Mouse (Mus musculus) kidney, embryonic 15.5 days (tissue): ENCODE data around the gene Lingo3. TPM values are rescaled to one million over a fixed set of nuclear protein-coding genes. Genes with fewer than 3 reads are reported as not detected.
A peak's percentile ranks its signal among the peaks of the same experiment; 100 is the strongest.
"Not testable (repeated sequence)": the region's sequence is repeated elsewhere in the genome, so short reads cannot be mapped to it uniquely, and the experiment has no call there.

Experiments
- ATAC-seq: fragments of 200-750 bp; cut with Nextera tagmentation; replicated peaks from 2 replicates; pipeline ENCODE4 v1.8.0; 2017; ENCODE audit warnings: moderate TSS enrichment; ENCODE audit not compliant: low FRiP score
- H3K27ac ChIP-seq: fragments of 300-500 bp; sonication (generic); 2 replicates; pipeline ENCODE4 v1.5.1; 2015; ENCODE audit warnings: mild to moderate bottlenecking, inconsistent platforms
- H3K27me3 ChIP-seq: fragments of 300-500 bp; sonication (generic); 2 replicates; pipeline ENCODE4 v1.6.1; 2015; ENCODE audit warnings: inconsistent platforms
- H3K36me3 ChIP-seq: fragments of 300-500 bp; sonication (generic); 2 replicates; pipeline ENCODE4 v1.6.1; 2015; ENCODE audit warnings: inconsistent platforms
- H3K4me1 ChIP-seq: fragments of 300-500 bp; sonication (generic); 2 replicates; pipeline ENCODE4 v1.6.1; 2015; ENCODE audit warnings: inconsistent platforms
- H3K4me2 ChIP-seq: fragments of 300-500 bp; sonication (generic); 2 replicates; pipeline ENCODE4 v1.6.1; 2015; ENCODE audit warnings: moderate library complexity, mild to moderate bottlenecking, inconsistent platforms
- H3K4me3 ChIP-seq: fragments of 300-500 bp; sonication (generic); replicated peaks from 2 replicates; pipeline ENCODE4 v1.5.1; 2015; ENCODE audit warnings: mild to moderate bottlenecking, inconsistent platforms
- H3K9ac ChIP-seq: fragments of 300-500 bp; sonication (generic); 2 replicates; pipeline ENCODE4 v1.6.1; 2015; ENCODE audit warnings: mild to moderate bottlenecking, inconsistent platforms
- H3K9me3 ChIP-seq: fragments of 300-500 bp; sonication (generic); replicated peaks from 2 replicates; pipeline ENCODE4 v1.6.1; 2016; ENCODE audit warnings: inconsistent platforms
- whole genome bisulfite sequencing: fragments of 180-500 bp; shearing (Covaris S2); methylation state at CpG from one replicate; pipeline ENCODE4 v1.1.7; 2015; ENCODE audit warnings: mixed read lengths; 5-methylcytosine and 5-hydroxymethylcytosine counted together
- polyA plus RNA-seq: library from polyadenylated mRNA; unstranded; fragments of >200 nt; fragmentation: Nextera tagmentation; extraction: Ambion mirVana; gene quantifications from 2 replicates; pipeline ENCODE4 v1.2.1, GENCODE M21; 2015

The Lingo3 gene
- polyA plus RNA-seq, 1 experiment from 2014 or later, result 0.83 TPM

- H3K27ac ChIP-seq, H3K4me2 ChIP-seq, ATAC-seq, H3K9ac ChIP-seq, H3K36me3 ChIP-seq, H3K27me3 ChIP-seq, H3K9me3 ChIP-seq, H3K4me1 ChIP-seq, H3K4me3 ChIP-seq: not testable (repeated sequence)
- WGBS, result 77% methylated on average over 3 of the region's 3 CpGs
Observed at GRCm38 (mm10) chr10:80816303-80816702, 27.5 kb downstream of the Lingo3 start.

DNA sequence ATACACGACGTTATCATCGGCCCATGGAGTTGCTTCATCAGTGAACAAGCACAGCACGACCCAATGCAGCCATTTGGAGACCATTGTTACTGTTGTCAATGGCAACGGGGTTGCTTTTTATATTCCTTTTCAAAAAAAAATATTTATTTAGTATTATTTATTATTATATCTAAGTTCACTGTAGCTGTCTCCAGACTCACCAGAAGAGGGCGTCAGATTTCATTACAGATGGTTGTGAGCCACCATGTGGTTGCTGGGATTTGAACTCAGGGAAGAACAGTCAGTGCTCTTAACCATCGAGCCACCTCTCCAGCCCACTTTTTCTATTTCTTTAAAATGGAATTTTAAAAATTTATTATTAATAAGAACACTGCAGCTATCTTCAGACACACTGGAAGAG lies 29.0 kb downstream of the Lingo3 start:
- H3K27me3 ChIP-seq, result peaks cover 13% of the 10 kb centered on the region; the same call in 1 of the 2 replicates
- H3K9ac ChIP-seq, result no peak overlapping the region
- H3K4me3 ChIP-seq, result no peak overlapping the region
- no peak overlapping the region for H3K27ac ChIP-seq
- no peaks in the 10 kb centered on the region for H3K36me3 ChIP-seq
- WGBS, result 67% methylated on average over 7 of the region's 7 CpGs
- peaks cover 13% of the 10 kb centered on the region for H3K4me1 ChIP-seq
- no peak overlapping the region for H3K4me2 ChIP-seq
- no peak for ATAC-seq
- H3K9me3 ChIP-seq, result no peaks in the 10 kb centered on the region

DNA sequence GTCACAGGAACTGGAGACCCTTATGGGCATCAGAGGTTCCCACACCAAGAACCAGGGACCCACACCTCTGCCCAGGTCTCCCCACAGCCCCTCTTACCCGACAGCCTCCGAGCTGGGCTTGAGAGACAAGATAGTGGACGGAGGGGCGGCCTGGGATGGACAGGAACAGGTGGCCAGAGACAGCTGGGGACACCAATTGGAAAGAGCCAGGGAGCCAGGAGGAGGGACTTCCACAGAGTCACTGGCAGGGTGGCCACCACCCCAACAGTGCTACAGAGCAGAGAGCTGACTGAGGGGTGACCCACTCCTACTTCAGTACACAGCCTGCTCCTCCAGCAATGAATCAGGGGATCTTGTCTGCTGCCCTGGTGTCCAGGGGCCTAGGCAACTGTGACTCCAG lies 30.5 kb downstream of the Lingo3 start, which contains the start of gene Jsrp1:
Gene Jsrp1 (minus strand): TSS at position 133 of the 400 bp plus-strand sequence.
- Histone ChIP-seq H3K4me3 (no peak within 1 kb of the TSS), H3K9ac (no peak within 1 kb of the TSS), H3K27ac (no peak within 1 kb of the TSS), H3K27me3 (peaks cover 14% of the 10 kb centered on the region; the same call in 1 of the 2 replicates), H3K9me3 (no peaks in the 10 kb centered on the region), H3K4me1 (peaks cover 27% of the 10 kb centered on the region), H3K4me2 (no peak within 1 kb of the TSS), H3K36me3 (no peaks in the 10 kb centered on the region)
- no peak for ATAC-seq
- 71% methylated on average over 4 of the region's 4 CpGs for WGBS

DNA sequence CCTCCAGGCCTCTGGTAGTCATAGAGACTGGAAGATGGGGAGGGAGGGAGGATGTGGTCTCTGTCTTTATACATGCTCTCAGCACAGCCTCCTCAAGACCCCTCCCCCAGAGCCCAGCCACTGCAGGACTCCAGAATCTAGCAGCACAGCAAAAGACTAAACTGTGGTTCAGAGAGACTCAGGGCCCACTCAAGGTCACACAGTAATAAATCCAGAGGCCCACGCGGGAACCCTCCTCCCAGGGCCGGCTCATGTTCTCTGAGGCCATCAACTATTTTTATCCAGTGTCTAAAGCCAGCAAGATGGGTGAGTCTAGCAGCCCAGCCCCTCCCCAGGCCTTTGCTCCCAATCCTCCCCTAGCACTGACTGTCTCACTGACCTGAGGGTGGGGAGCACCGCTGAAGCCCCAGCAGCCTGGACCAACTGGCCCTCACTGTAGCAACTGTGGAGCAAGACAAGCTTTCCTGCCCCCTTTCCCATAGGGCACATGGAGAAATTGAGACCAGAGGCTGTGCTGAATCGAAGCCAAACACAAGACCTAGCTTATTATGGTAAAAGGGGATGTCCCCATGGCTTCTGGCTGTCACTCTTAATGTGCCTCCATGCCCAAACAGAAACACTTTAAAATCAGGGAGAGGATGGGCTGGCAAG lies 31.3 kb downstream of the Lingo3 start:
- WGBS, result 24% methylated on average over 5 of the region's 5 CpGs
- ATAC-seq, result no peak

GRCm38 (mm10) chr10:80810084-80810483 lies 33.8 kb downstream of the Lingo3 start:
- 4% methylated on average over 20 of the region's 20 CpGs for WGBS
- no peak for ATAC-seq
- Histone ChIP-seq H3K4me2 (peak overlapping the region; percentile 50), H3K36me3 (peaks cover 4% of the 10 kb centered on the region), H3K9ac (0 out of 2 replicates have a peak overlapping the region, but pooled peaks have one; percentile 15), H3K9me3 (no peaks in the 10 kb centered on the region), H3K4me1 (peaks cover 56% of the 10 kb centered on the region), H3K27me3 (peaks cover 21% of the 10 kb centered on the region), H3K27ac (no peak overlapping the region), H3K4me3 (peak overlapping the region; percentile 21)

More for the DNA sequence above, 31.3 kb downstream of the Lingo3 start:
- no peaks in the 10 kb centered on the region for H3K36me3 ChIP-seq
- peaks cover 14% of the 10 kb centered on the region; the same call in 1 of the 2 replicates for H3K27me3 ChIP-seq
- peaks cover 35% of the 10 kb centered on the region for H3K4me1 ChIP-seq
- H3K4me3 ChIP-seq, result no peak overlapping the region
- H3K4me2 ChIP-seq, result no peak overlapping the region
- H3K9ac ChIP-seq, result no peak overlapping the region
- no peak overlapping the region for H3K27ac ChIP-seq
- H3K9me3 ChIP-seq, result no peaks in the 10 kb centered on the region

GRCm38 (mm10) chr10:80808985-80809632 lies 34.7 kb downstream of the Lingo3 start:
- Histone ChIP-seq H3K27ac (peak overlapping the region; percentile 86), H3K4me1 (peaks cover 58% of the 10 kb centered on the region), H3K4me3 (peak overlapping the region; percentile 52), H3K36me3 (peaks cover 14% of the 10 kb centered on the region), H3K9ac (peak overlapping the region; percentile 44), H3K4me2 (peak overlapping the region; percentile 92), H3K27me3 (peaks cover 21% of the 10 kb centered on the region), H3K9me3 (no peaks in the 10 kb centered on the region)
- WGBS, result 5% methylated on average over 18 of the region's 18 CpGs
- no peak for ATAC-seq

GRCm38 (mm10) chr10:80808099-80808984 lies 35.5 kb downstream of the Lingo3 start:
- peak overlapping the region; percentile 86 for H3K27ac ChIP-seq
- H3K9ac ChIP-seq, result peak overlapping the region; percentile 44
- H3K4me1 ChIP-seq, result peaks cover 58% of the 10 kb centered on the region
- peak overlapping the region; percentile 52 for H3K4me3 ChIP-seq
- ATAC-seq, result no peak
- peaks cover 18% of the 10 kb centered on the region for H3K27me3 ChIP-seq
- no peaks in the 10 kb centered on the region for H3K9me3 ChIP-seq
- 13% methylated on average over 40 of the region's 40 CpGs for whole genome bisulfite sequencing
- H3K4me2 ChIP-seq, result peak overlapping the region; percentile 92
- H3K36me3 ChIP-seq, result peaks cover 21% of the 10 kb centered on the region

- Histone ChIP-seq H3K36me3 (peaks cover 33% of the 10 kb centered on the region), H3K9ac (peak overlapping the region; percentile 65), H3K9me3 (no peaks in the 10 kb centered on the region), H3K27ac (peak overlapping the region; percentile 86), H3K4me3 (peak overlapping the region; percentile 52), H3K27me3 (peaks cover 16% of the 10 kb centered on the region), H3K4me2 (peak overlapping the region; percentile 92), H3K4me1 (peaks cover 54% of the 10 kb centered on the region)
- ATAC-seq, result peak; percentile 55
- WGBS, result under 1% methylated on average over 58 of the region's 58 CpGs
Observed at GRCm38 (mm10) chr10:80807057-80807627, 36.7 kb downstream of the Lingo3 start.

- no peaks in the 10 kb centered on the region for H3K9me3 ChIP-seq
- WGBS, result 43% methylated on average over 34 of the region's 34 CpGs
- H3K27me3 ChIP-seq, result peaks cover 16% of the 10 kb centered on the region
- H3K4me1 ChIP-seq, result peaks cover 53% of the 10 kb centered on the region
- peak; percentile 4 for ATAC-seq
- H3K36me3 ChIP-seq, result peaks cover 40% of the 10 kb centered on the region
- H3K4me2 ChIP-seq, result peak overlapping the region; percentile 92
- peak overlapping the region; percentile 65 for H3K9ac ChIP-seq
- H3K4me3 ChIP-seq, result peak overlapping the region; percentile 52
- peak overlapping the region; percentile 86 for H3K27ac ChIP-seq
Observed at GRCm38 (mm10) chr10:80806341-80807056, 37.3 kb downstream of the Lingo3 start.

- no peak overlapping the region for H3K27ac ChIP-seq
- no peaks in the 10 kb centered on the region for H3K9me3 ChIP-seq
- no peak overlapping the region for H3K4me2 ChIP-seq
- H3K9ac ChIP-seq, result no peak overlapping the region
- 18% methylated on average over 3 of the region's 3 CpGs for WGBS
- peaks cover 16% of the 10 kb centered on the region for H3K27me3 ChIP-seq
- ATAC-seq, result peak; percentile 40
- H3K4me3 ChIP-seq, result no peak overlapping the region
- peaks cover 45% of the 10 kb centered on the region for H3K36me3 ChIP-seq
- peaks cover 56% of the 10 kb centered on the region for H3K4me1 ChIP-seq
Observed at GRCm38 (mm10) chr10:80805925-80806324, 37.9 kb downstream of the Lingo3 start.

GRCm38 (mm10) chr10:80805322-80805721 lies 38.5 kb downstream of the Lingo3 start:
- 76% methylated on average over 5 of the region's 5 CpGs for WGBS

More at GRCm38 (mm10) chr10:80805322-80805721, 38.5 kb downstream of the Lingo3 start:
- Histone ChIP-seq H3K4me2 (no peak overlapping the region), H3K4me3 (no peak overlapping the region), H3K9ac (peak overlapping the region; percentile 15; the same call in 1 of the 2 replicates), H3K27me3 (peaks cover 13% of the 10 kb centered on the region), H3K27ac (no peak overlapping the region), H3K4me1 (peaks cover 55% of the 10 kb centered on the region), H3K9me3 (no peaks in the 10 kb centered on the region), H3K36me3 (peaks cover 51% of the 10 kb centered on the region)
- no peak for ATAC-seq
